Mouse (Mus musculus) gastrocnemius, adult 2 months (tissue): Measurements from ENCODE around the gene Oas3. TPM values are rescaled to one million over a fixed set of nuclear protein-coding genes. Genes with fewer than 3 reads are reported as not detected.

Source experiments
- DNase-seq: peaks from one replicate; pipeline ENCODE4 v3.0.0; 2022
- H3K27ac ChIP-seq: fragments of 200-600 bp; 2 replicates; pipeline ENCODE4 v1.8.1; 2022; ENCODE audit warnings: mild to moderate bottlenecking
- H3K4me3 ChIP-seq: fragments of 200-600 bp; 2 replicates; pipeline ENCODE4 v1.8.1; 2022; ENCODE audit warnings: mild to moderate bottlenecking, moderate library complexity
- CTCF ChIP-seq: fragments of 200-600 bp; IDR thresholded peaks from 2 replicates; pipeline ENCODE4 v1.8.1; 2022; ENCODE audit warnings: antibody characterized with exemption, mild to moderate bottlenecking, moderate library complexity
- intact Hi-C: fragments of 180-260 bp; cut with DNase I; formaldehyde crosslinking; loops from one replicate; pipeline ENCODE4 v1.15.1; 2025
- total RNA-seq, 2 experiments: library from RNA; stranded (reverse); gene quantifications; 2 replicates each; pipeline ENCODE4 v1.2.3; 2021

Gene Oas3
- total RNA-seq, 2 experiments from 2014 or later = 0.06 TPM; not detected in 1

GRCm38 (mm10) chr5:120782446-120782845 lies 5.0 kb upstream of the Oas3 start:
- no peak for DNase-seq
- TF ChIP-seq CTCF = no peak
- Histone ChIP-seq H3K27ac (no peak overlapping the region), H3K4me3 (no peak overlapping the region)
- intact Hi-C loops = no loop called here

GRCm38 (mm10) chr5:120781646-120782045 lies 4.2 kb upstream of the Oas3 start:
- H3K27ac ChIP-seq = no peak overlapping the region
- no peak for TF ChIP-seq CTCF
- no peak overlapping the region for H3K4me3 ChIP-seq
- intact Hi-C loops = no loop called here
- DNase-seq = no peak

- Histone ChIP-seq H3K27ac (no peak overlapping the region), H3K4me3 (no peak overlapping the region)
- intact Hi-C loops = no loop called here
- no peak for DNase-seq
- no peak for TF ChIP-seq CTCF
These were observed 2.5 kb upstream of the Oas3 start for GRCm38 (mm10) chr5:120779922-120780321.

- Histone ChIP-seq H3K27ac (no peak overlapping the region), H3K4me3 (no peak overlapping the region)
- no peak for TF ChIP-seq CTCF
- intact Hi-C loops = no loop called here
- DNase-seq = no peak
These were observed 1.5 kb upstream of the Oas3 start for GRCm38 (mm10) chr5:120778941-120779340.

GRCm38 (mm10) chr5:120776801-120777200 lies 660 bp downstream of the Oas3 start:
- H3K27ac ChIP-seq = no peak overlapping the region
- TF ChIP-seq CTCF = no peak
- DNase-seq = no peak
- H3K4me3 ChIP-seq = no peak overlapping the region
- intact Hi-C loops = no loop called here

- Histone ChIP-seq H3K4me3 (no peak overlapping the region), H3K27ac (no peak overlapping the region)
- TF ChIP-seq CTCF = no peak
- intact Hi-C loops = no loop called here
- DNase-seq = no peak
These were observed 2.0 kb downstream of the Oas3 start for GRCm38 (mm10) chr5:120775287-120775985.

- intact Hi-C loops = no loop called here
- TF ChIP-seq CTCF = no peak
- no peak for DNase-seq
These were observed 8.1 kb downstream of the Oas3 start for GRCm38 (mm10) chr5:120769396-120769795.

GRCm38 (mm10) chr5:120765010-120765409 lies 12.5 kb downstream of the Oas3 start:
- DNase-seq = no peak
- no peak overlapping the region for H3K4me3 ChIP-seq
- no peak overlapping the region for H3K27ac ChIP-seq
- intact Hi-C loops = no loop called here
- TF ChIP-seq CTCF = no peak

More at GRCm38 (mm10) chr5:120769396-120769795, 8.1 kb downstream of the Oas3 start:
- Histone ChIP-seq H3K4me3 (no peak overlapping the region), H3K27ac (no peak overlapping the region)

- Histone ChIP-seq H3K4me3 (no peak overlapping the region), H3K27ac (no peak overlapping the region)
- intact Hi-C loops = no loop called here
- no peak for TF ChIP-seq CTCF
- no peak for DNase-seq
These were observed 15.6 kb downstream of the Oas3 start for GRCm38 (mm10) chr5:120761901-120762300.

- DNase-seq = no peak
- Histone ChIP-seq H3K4me3 (no peak overlapping the region), H3K27ac (no peak overlapping the region)
- TF ChIP-seq CTCF = no peak
- intact Hi-C loops = no loop called here
These were observed 23.2 kb downstream of the Oas3 start for GRCm38 (mm10) chr5:120754215-120754614.

GRCm38 (mm10) chr5:120752786-120753185 lies 24.7 kb downstream of the Oas3 start:
- no peak overlapping the region for H3K4me3 ChIP-seq
- DNase-seq = no peak
- intact Hi-C loops = no loop called here
- no peak for TF ChIP-seq CTCF
- H3K27ac ChIP-seq = no peak overlapping the region

- no peak for DNase-seq
- Histone ChIP-seq H3K27ac (no peak overlapping the region), H3K4me3 (no peak overlapping the region)
- no peak for TF ChIP-seq CTCF
- intact Hi-C loops = no loop called here
These were observed 26.3 kb downstream of the Oas3 start for GRCm38 (mm10) chr5:120751206-120751605.

- intact Hi-C loops = loop anchor here (5.0 to 10.0 kb wide), 2 partner anchors 72 to 125 kb away; no protein-coding TSS in a partner anchor
- DNase-seq = no peak
- H3K27ac ChIP-seq = peak within 1 kb of the TSS; percentile 31
- TF ChIP-seq CTCF = no peak
- peak within 1 kb of the TSS; percentile 41 for H3K4me3 ChIP-seq
These were observed 27.8 kb downstream of the Oas3 start, which contains the start of gene Oas2 for GRCm38 (mm10) chr5:120749688-120750087. Oas2 (minus strand) TSS chr5:120749853.

GRCm38 (mm10) chr5:120746451-120746850 lies 31.0 kb downstream of the Oas3 start:
- Histone ChIP-seq H3K4me3 (no peak overlapping the region), H3K27ac (no peak overlapping the region)
- TF ChIP-seq CTCF = peak; percentile 86
- intact Hi-C loops = loop anchor here (5.0 to 10.0 kb wide), 2 partner anchors 69 to 122 kb away; no protein-coding TSS in a partner anchor
- DNase-seq = no peak
